Mouse (Mus musculus) retina, embryonic 14.5 days (tissue): ENCODE measurements around the gene Cela1.

Experiments used
- DNase-seq: peaks from one replicate; pipeline ENCODE4 v3.0.0-alpha.2; 2015; ENCODE audit warnings: low spot score

The Cela1 gene

DNA sequence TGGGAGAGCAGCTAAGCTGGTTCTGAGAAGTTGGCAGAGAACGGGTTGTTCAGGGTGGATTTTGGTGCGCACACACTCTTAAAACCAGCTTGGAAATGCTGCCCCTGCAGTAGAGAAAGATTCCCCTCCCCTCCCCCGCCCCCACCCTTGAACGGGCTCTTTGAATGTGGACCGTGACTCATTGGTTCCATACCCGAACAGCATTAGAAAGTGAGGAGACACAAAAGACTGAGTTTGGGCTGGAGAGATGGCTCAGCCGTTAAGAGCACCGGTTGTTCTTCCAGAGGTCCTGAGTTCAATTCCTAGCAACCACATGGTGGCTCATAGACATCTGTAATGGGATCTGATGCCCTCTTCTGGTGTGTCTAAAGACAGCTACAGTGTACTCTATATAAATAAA, 17.7 kb downstream of the Cela1 start:
- no peak for DNase-seq

DNA sequence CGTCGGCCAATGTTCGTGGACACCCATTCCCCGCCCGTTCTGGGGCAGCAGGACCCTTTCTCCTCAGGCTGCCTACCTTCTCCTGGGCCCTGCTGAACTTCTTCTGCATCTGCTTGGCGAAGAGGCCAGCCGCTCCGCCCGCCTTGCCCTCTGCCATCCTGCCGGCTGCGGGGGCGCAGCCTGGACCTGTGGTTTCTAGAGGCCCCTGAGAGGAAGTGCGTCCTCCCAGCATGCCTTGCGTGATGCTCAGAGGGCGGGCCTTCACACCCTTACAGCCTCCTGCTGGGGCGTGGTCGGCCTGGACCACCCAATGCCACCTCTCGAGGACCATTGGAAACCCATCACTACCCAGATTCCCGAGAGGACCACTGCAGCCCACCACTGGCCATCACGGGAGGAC, 18.4 kb downstream of the Cela1 start, which contains the start of gene Bin2:
TSS of gene Bin2 (minus strand) at position 217 of the 400 bp plus-strand sequence.
- DNase-seq = no peak

DNA sequence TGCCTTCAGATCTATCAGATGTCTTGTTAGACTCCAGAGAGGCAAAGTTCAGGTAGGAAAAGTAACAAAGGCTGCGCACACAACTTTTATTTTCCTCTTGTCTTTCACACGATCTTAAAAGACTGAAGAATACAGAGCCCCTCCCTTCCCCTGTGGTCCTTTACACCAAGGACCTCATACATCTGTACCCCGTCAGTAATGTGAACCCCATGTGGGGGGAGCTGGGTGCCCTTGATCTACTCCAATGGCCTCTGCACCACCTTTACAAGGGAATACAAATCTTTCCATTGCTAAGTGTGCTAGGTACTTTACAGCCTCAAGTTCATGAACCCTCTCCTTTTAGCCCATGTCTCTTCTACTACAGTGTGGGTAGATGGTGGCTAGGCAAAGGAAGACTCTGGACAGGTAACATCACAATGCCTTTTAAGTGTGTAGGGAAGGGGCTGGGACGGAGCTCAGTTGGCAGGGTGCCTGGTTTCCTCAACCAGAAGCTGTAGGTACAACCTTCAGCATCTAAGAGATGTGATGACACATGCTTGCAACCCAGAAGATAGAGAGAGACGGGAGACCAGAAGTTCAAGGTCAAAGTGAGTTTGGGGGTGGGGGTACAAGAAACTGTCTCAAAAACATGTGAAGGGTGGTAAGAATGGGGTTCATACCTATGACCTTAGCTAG, 19.7 kb downstream of the Cela1 start:
- DNase-seq = no peak

DNA sequence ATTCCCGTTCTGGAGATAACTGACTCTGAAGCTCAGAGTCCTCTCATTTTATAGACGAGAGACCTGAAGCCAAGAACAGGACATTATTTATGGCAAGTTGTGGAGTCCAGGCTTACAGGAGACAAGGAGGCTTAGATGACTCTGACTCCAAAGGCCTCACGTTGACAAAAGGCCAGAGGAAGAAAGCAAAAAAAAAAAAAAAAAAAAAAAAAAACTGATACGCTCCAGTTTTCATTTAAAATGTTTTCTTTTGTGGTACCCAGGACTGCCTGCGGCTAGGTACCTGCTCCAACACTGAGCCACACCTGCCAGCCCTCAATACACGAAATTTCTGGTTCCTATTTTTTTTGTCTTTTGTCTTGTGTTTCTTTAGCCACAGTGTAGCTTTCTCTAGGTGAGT, 20.3 kb downstream of the Cela1 start:
- no peak for DNase-seq

DNA sequence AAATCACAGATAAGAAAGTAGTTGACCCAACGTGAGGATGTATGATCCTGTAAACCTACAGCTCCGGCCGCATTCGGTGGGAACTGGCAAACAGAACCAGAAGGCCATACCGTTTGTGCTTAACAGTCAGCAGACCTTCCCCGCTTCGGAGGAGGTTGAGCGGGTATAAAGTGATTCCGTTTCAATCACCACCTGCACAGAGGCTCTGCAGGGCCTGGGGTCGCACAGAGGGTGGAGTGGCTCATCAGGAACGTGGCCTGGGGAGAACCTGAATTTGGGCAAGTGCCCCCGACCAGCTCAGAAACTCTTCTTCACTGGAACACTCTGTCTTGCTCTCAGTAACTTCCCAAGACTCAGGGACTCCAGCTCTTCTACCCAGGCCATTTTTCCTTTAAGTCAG, 20.9 kb downstream of the Cela1 start:
- DNase-seq = no peak

DNA sequence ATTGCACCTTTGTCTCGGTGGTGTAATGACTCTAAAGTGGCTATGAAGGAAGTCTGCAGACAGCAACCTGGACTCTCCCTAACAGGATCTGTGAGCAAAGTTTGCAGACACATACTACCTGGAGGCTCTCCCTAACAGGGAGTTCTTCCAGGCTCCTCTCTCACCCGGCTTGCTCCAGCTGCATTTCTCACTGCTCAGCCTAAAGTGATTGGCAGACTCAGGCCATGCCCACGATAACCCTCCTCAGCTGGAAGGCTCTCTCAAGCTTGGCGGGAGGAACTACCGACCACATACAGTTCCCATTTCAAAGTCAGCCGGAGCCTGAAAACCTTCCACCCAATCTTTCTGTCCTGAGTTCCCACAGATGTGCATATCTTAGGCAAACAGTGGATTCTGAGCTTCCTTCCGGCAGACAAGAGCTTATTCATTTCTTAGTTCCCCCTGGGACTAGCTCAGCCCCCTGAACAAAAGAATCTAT, 21.5 kb downstream of the Cela1 start:
- DNase-seq = no peak

DNA sequence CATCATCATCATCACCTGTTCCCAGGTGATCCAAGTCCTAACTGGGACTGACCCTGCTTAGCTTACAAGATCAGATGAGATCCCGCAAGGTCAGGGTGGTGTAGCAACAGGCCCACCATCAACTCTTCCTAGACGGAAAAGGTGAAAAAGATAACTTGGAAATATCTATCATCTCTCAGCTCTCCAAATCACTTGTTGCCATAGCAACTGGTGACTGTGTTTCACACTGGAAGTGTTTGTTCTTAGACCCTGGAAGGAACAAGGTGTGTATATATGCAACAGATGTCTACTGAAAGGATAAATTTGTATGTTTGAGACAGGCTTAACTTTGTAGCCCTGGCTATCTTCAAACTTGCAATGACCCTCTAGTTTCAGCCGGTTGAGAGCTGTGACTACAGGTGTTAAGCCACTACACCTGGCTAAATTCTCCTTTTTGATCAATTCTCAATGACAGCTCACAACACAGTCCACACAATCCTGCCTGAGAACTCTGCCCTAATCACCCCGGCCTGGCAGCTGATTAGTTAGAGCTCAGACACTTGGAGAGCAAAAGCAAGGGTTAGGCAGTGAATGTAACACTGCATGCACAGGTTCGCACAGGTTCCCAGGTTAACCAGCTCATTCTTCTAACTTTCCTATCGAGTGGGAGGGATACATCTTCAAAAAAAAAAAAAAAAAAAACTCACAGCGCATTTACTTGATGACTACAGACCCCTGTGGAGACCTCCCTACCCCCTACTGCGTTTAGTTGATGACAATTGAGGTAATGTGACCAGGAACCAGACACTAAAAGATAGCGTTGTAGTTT, 22.1 kb downstream of the Cela1 start:
- no peak for DNase-seq

DNA sequence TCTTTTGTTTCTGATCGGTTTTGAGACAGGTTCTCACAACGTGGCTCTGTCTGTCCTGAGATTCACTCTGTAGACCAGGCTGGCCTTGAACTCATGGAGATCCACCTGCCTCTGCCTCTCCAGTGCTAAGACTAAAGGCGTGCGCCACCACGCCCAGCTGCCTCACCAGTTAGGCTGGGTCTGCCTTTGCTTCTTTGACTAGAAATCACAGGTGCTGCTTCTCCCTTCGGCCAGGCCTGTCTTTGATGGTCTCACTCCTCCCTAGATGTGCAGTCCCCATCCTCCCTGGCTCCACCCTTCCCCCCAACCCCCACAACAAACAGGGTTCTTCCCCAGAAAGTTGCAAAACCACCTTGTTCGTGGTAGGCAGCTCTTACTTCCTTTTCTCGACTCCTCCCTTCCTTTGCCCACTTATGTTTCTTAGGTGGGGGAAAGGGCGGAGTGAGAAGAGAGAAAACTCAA, 22.9 kb downstream of the Cela1 start:
- DNase-seq = no peak

DNA sequence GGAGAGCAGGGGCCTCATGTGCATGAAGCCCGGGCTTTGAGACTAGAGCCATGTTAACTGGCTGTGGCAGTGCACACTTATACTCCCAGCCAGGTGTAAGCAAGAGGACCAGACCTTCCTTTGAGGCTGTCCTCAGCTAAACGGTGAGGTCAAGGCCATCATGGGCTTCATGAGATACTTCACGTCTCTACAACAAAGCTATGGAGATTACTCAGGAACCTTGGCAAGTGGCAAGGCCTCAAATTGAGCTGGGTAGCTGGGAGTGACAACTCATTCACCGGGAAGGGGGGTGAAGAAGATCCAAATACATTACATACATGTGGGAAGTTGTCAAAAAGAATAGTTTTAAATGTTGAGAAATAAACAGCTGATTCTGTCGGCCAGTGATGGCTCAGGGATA, 26.9 kb downstream of the Cela1 start:
- DNase-seq = no peak

DNA sequence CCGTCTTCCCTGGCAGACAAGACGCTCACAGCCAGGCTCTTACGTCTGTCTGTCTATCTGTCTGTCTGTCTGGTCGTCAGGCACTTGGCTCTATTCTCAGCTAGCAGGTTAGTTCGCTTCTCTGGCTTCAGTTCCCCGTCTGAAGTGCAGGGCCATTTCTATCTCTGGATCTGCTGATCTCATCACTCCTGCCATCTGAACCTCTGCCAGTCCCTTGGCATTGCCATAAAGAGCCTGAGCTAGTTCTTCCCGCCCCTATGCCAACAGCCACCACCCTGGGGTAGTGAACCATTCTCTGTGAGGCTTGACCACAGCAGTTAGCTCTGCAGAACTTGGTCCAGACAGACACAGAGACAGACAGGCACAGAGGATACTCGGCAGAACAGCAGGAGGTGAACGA, 27.4 kb downstream of the Cela1 start:
- DNase-seq = no peak

DNA sequence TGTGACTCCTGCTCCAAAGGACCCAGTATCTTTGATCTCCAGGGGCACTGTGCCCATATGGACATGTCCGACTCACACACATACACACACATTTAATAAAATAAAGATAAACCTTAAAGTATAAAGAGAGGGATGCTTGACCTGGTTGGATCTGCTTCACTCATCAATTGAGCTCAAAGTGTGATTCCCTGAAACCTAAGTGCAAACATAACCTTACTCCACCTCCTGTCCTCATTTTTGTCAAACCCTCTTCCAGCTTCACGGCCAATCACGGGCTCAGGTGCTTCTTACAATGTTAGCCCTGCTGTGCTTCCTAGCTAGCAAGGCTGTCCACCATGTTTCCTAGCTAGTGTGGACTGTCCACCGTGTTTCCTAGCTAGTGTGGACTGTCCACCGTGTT, 32.5 kb downstream of the Cela1 start:
- DNase-seq = no peak

DNA sequence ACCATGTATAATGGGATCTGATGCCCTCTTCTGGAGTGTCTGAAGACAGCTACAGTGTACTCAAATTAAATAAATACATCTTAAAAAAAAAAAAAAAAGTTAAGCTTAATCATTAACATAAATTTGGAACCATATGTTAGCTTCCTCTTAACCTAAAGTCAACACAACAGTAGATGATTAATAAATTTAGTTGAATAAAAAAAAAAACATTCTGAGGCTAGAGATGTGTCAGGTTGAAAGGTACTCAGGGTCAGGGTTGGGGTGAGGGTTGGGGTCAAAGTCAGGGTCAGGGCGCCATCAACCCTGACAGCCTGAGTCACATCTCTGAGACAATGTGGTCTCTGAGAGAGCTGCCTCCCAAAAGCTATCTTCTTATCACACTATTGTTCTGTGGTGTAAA, 33.5 kb downstream of the Cela1 start:
- no peak for DNase-seq

DNA sequence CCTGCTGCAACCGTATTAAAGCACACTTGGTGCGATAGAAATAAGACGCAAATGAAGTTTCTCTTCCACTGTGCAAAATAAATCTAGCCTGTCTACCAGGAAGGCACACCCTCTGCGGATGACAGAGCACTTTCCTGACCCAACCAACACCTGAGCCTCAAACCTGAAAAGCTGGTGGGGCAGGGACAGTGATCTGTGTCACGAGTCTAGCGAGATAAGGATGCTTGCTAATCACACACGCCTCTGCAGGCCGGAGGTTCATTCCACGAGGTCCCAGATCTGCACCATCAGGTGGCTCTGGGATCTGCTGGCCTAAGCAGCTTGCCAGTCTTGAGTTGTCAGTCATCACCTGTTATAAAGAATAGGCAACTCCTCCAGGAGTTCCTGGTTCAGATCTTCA, 36.1 kb downstream of the Cela1 start:
- DNase-seq = no peak

DNA sequence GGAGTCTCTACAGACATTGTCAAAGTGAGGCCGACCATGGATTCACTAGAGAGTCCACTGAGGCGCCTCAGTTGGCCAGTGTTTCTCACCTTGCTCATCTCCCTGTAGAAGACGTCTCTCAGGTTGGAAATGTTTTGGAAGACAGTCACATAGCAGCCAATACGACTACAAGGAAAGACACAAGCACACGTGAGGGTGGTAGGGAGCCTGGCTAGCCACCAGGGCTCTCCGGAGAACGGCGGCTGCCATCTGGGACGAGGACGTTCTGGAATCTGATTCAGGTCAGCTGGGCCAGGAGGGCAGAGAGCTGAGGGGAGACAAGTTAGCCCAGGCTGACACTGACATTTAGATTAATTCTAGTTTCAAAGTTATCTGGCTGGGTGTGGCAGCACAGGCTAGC, 37.6 kb downstream of the Cela1 start:
- no peak for DNase-seq

DNA sequence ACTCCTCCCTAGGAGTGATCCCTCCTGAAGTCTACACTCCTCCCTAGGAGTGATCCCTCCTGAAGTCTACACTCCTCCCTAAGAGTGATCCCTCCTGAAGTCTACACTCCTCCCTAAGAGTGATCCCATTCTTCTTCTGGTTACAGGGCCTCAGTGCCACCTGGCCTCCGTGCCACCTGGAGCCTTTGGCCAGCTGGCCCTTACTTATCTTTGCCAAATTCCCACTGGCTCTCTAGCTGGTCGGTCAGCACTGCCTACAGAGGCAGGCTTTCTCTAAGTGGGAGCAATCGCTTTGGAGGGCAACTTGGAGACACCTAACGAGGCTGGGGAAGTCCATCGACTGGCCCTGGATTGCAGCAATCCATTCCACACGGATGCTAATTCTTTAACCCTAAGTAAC, 41.6 kb downstream of the Cela1 start:
- no peak for DNase-seq

DNA sequence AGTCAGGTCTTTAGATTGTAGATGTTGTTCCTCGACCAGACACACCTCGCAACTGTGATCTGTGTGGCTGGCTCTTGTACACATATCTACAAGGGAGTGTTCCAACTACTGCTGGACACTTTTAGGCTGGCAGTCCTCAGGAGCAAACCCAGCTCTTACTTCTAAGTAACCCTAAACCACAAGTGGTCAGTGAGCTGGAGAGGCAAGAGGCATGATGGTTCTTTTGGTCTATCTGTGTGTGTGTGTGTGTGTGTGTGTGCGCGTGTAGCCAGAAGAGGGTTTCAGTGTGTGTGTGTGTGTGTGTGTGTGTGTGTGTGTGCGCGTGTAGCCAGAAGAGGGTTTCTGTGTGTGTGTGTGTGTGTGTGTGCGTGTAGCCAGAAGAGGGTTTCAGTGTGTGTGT, 45.3 kb downstream of the Cela1 start:
- DNase-seq = no peak

DNA sequence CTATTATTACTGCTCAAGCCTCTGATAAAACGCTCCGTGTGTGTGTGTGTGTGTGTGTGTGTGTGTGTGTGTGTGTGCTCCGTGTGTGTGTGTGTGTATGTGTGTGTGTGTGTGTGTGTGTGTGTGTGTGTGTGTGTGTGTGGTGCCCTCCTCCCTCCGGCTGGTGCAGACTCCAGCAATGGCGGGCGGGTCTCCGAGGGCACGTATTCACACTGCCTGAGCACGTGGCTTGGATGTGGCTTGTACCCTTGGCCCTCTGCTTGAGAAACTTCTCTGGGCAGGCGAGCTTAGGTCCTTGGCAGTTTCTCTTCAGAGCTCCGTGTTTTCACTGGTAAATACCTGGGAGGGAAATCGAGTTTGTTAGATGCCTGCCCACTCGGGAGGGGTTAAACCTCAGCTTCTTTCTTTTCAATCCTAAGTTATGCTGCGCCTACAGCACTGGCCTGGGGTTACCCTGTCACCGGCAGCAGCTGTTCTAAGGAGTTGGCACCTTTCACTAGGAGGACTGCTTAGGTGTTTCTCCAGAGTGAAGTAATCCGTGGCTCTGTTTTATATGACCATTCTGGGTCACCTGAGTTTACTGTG, 46.4 kb downstream of the Cela1 start:
- DNase-seq = no peak

DNA sequence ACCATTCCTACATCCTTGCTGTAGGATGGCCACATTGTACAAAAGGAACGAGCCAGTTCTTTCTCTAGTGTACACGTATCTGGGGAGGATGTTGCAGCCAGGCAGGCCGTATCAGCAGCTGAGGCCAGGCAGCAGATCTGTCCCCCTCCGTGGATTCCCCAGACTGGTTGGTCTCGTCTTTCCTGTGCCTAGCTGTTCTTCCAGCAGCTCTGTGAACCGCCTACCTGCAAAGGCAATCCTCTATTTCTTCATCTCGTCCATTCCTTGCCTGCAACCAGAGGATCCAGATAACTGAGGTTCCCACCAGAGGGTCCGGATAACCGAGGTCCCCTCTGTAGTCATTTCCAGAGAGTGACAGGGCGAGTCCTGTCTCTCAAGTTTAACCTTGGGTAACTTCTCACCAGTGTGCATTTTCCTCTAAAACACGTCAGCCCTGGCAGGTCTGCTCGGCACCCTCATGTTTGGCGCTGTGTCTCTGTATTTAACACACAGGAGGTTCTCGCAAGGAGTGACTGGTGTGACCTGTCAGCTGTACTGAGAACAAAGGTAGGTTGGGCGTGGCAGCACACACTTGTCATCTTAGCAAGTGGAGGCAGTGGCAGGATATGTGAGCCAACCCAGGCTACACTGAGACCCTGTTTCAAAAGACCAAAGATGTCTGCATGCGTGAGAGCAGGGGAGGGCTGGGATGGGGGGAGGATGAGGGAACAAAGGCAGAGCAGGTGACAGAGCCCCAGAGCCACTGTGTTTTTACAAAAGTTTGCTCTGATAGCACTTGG, 47.6 kb downstream of the Cela1 start:
- DNase-seq = no peak

DNA sequence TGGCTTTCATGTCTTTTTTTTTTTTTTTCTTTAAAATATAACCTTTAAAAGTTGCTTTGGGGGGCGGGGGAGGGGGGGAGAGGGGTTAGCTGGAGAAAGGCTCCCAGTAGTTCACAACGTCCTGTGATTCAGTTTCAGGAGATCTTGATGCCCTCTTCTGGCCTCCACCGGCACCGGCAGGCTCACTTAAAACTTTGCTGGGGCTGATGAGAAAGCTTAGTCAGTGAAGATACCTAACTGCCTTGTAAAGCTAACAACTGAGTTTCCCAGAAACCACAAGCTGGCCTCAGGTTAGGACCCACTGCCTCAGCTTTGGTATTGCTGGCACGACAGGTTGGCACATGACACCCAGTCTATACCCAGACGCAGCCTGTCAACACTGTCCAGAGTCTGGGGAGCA, 50.1 kb downstream of the Cela1 start:
- no peak for DNase-seq

DNA sequence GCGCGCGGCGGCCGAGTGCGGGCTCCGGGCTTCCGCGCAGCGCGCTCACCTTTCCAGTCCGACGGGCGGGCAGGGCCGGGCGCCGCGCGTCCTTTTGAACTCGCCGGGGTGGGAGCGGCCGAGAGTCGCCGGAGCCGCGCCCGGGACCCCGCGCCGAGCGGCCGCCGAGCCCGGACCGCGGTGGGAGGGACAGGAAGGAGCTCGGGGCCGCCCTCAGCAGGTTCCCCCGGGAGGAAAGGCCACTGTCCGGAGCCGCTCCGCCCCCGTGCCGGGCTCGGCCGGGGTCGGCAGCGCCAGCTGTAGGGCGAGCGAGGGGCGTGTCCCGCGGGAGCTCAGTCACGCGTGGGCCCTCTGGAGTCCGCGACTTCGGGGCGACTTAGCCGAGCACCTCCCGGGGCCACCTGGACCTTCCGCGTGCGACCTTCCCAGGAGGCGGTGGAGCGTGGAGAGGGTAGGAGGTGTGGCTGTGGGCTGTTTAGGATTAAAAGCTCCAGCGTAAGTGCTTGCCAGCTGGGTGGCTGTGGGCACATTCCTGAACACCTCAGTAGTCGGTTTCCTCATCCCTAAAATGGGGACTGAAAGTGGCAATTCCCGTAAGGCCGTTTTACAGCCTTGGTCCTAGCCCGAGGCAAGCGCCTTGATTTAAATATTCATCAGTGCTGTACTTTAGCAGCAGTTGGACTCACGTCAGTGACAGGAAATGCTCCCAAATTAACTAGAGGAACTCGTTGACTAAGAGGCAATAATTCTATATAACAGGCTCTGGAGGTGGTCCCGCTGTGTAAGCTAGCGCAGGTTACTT, 50.8 kb downstream of the Cela1 start, which contains the start of gene Smagp:
TSS of gene Smagp (minus strand) at position 241 of the 802 bp plus-strand sequence.
- DNase-seq = peak; percentile 46
